Mouse (Mus musculus): ENCODE measurements around the gene Cnot10.

GRCm38 (mm10) chr9:114686245-114686644 is 46.3 kb upstream of the Cnot10 start:
- TF ChIP-seq CTCF (IDR thresholded peaks at IDR 0.05; ENCODE audit: extremely low read depth, insufficient read length, insufficient replicate concordance, low read depth, low read length) (no peak), POLR2A (IDR thresholded peaks at IDR 0.05; ENCODE audit: low read depth, low read length) (no peak)
